Mouse (Mus musculus) right cerebral cortex, postnatal 14 days (tissue): ENCODE data around the gene Gm20716.
"Not testable (repeated sequence)": the region's sequence is repeated elsewhere in the genome, so short reads cannot be mapped to it uniquely, and the experiment has no call there.

Experiments
- DNase-seq: peaks from one replicate; pipeline ENCODE4 v3.0.0; 2022

Gm20716 gene

GRCm38 (mm10) chr2:168161514-168161971 lies 68.6 kb downstream of the Gm20716 start:
- DNase-seq, result no peak

- DNase-seq, result no peak
Observed at GRCm38 (mm10) chr2:168160370-168160930, 69.7 kb downstream of the Gm20716 start.

DNA sequence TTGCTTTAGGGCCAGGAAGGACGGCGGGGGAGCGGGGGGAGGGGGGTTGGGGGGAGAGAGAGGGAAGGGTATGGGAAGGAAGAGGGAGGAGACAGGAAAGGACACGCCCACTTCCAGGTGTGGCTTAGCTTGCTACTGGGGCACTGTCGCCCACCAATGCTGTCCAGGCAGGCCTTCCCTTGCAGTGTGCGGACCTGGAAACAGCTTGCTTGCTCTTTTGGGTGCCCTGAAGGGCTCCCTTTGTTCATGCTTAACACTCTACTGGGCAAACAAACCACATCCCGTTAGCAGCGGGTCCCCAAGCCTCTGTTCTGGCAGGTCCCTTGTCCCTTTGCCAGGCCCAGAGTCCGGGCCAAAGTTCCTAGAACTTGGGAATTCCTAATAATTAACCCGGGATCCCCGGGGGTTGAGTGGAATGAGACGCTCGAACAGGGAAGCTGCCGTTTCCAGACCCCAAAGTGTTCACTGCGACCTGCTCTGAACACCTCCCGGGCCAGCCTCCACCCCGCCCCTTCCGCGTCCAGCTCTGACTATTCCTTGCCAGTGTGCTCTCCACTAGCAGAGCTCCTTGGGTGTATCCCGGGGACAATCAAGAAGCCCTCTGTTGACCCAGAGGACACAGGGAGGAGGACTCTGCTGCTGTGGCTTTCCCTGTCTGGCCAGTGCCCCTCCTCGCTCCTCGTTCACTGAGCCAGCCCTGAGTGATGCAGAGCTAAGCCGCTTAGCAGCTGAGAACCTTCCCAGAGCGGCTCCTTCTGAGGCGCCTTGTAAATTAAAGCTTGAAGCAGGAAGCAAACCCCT lies 71.1 kb downstream of the Gm20716 start:
- no peak for DNase-seq

GRCm38 (mm10) chr2:168157974-168158373 lies 72.2 kb downstream of the Gm20716 start:
- DNase-seq, result not testable (repeated sequence)

DNA sequence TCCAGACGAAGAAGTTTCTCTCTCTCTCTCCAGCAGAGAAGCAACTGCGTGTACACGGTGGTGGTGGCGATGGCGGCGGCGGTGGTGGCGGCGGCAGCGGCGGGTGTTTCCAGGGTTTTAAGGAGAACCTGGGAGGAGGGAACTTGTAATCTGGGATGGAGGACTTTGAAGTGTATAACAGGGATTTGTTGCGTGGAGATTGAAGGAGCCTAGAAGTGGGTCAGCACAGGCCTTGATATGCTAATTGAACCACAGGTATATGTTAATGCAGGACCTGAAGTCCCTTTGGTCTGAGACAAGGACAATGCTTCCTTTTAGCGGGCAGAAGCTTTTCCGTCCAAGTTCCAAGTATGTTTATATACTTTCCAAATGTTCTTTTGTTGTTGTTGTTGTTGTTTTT lies 73.8 kb downstream of the Gm20716 start:
- no peak for DNase-seq

GRCm38 (mm10) chr2:168155666-168156065 lies 74.5 kb downstream of the Gm20716 start:
- DNase-seq, result no peak

- DNase-seq, result peak; percentile 65
Observed at GRCm38 (mm10) chr2:168154090-168154881, 75.9 kb downstream of the Gm20716 start.

DNA sequence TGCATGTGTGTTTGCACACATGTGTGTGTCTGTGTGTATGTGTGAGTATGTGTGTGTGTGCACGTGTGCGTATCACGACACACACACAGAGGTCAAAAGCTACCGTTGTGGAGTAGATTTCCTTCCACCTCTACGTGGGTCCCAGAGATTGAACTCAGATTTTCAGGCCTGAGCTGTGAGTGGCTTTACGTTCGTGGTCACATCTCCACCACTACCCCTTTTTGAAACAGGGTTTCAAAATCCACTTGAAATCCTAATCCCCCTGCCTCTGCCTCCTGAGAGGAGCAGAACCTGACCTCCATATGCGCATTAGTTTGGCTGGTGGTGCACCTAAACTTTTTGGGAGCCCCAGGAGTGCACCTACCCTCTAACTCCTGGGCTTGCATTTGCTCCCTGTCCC lies 80.9 kb downstream of the Gm20716 start:
- no peak for DNase-seq

DNA sequence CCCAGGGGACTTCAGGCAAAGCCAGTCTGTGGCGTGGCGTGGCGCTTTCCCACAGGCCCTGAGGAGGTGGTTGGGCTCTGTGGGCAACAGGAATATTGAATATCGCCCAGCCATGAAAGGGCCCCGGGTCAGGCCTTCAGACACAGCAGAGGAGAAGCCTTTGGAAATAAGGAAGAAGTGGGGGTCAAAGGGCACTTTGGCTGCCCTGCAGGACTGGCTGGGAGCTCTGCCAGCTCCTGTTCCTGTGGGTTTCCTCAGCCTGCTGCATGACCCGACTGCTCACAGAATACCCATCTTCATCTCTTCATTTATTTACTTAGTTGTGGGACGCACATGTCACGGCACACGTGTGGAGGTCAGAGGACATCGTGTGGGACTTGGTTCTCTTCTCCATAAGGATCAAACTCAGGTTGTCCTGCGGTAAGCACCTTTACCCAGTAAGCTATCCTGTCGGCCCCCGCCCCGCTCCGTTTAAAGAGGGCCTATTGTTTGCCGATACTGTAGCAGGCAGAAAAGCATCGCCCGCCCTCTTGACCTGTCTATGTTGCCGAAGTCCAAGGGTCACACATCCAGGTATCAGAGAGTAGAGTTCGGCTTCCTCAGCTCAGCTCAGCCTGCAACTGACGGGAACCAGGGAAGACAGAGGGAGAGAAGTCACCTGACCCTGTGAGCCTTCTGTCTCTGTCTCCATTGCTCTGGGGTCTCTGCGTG lies 82.3 kb downstream of the Gm20716 start:
- DNase-seq, result no peak

DNA sequence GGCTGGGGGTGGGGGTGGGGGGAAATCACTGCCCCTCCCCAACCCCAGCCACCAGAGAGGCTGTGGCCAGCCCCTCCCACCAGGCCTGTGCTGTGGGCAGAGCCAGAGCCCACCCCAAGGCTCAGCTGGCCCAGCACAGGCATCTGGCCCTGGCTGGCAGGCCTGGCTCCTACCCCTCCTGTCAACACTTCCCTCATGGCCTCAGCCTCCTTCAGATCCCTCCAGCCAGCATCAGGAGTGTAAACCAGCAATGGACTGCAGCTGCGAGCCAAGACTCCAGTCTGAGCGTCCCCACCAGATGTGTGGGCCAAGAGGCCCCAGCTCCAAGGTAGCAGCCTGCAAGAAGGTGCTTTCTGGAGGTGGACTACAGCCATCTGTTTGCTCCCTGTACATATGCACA lies 84.7 kb downstream of the Gm20716 start:
- DNase-seq, result no peak

DNA sequence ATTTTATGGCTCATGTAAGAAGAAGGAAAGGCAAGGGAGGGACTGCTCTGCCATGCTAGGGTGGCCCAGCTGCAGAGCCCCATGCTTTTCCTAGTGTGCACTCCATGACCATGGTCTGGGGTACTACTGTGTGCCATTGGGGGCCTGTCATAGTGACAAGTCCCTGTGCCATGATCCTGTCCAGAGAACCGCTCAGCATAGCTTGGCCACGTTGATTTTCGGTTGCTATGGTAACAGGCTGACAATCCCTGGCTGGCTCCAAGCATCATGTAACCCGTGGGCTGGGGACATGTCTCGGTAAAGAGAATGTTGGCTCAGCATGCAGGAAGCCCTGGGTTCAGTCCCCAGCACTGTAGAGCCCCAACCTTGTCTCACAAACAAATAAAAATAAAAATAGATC lies 86.4 kb downstream of the Gm20716 start:
- DNase-seq, result no peak

DNA sequence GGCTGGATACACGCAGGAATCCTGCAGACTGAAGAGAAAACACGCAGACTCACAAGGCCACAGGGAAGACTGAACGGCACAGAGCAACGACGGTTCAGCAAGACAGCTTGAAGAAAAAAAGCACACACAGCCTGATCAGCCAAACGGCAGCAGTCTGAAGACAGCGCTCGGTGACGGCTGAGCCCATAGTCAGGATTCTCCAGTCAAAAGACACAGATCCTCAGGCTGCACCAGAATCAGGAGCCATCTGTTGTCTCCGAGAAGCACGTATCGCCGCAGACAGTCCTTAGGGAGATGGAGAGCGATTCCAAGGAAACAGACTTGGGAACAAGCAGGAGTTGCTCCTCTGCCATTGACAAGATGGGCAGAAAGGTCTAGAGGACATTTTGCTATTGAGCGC lies 93.0 kb downstream of the Gm20716 start:
- peak; percentile 34 for DNase-seq
